Mouse (Mus musculus): ENCODE measurements at regions not wholly inside any gene's neighbourhood (a gene's known extent, or its start where the extent isn't known, plus 50 kb on each side); places are given as distances from the start of the nearest gene placed in this dataset.

GRCm38 (mm10) chr13:72293059-72293694 is 329.7 kb upstream of the Irx1 start:
- no peaks in the 10 kb centered on the region for H3K27me3 ChIP-seq (replicated peaks; ENCODE audit: insufficient read depth, low read length)
- ATAC-seq: no peak
- WGBS: 27% methylated on average over 10 of the region's 10 CpGs

DNA sequence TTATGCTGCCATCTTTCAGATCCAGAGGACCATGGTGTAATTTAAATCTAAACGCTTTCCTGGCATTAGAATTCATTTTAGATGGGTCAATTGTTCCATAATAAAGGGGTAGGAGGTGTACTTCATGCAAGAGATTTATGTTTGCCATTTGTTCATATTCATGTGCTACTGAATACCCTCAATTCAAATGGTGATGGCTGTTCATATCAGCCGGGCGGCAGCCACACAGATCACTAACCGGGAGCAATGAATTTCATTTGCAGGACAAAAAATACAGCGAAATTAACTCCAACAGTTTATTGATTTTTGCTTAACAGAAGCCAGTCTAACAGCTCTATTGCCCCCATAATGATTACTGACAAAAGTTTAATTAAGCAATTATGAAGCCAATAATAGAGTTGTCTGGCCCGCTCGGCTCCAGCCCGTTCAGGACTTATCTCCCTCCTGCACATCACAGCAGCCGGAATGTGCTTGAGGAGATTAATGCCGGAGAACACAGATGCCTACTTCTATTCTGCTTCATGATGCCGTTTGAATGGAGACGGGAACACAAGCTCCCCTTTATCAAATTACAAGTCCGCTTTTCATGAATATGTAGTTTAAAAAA is 330.3 kb upstream of the Irx2 start:
- TF ChIP-seq CTCF (IDR thresholded peaks at IDR 0.05): no peak
- no peak for TF ChIP-seq EP300 (IDR thresholded peaks at IDR 0.05)
- no peak overlapping the region for H3K4me2 ChIP-seq (replicated peaks; ENCODE audit: low read depth, low read length)
- WGBS: 70% methylated on average over 13 of the region's 13 CpGs
- H3K4me3 ChIP-seq (ENCODE audit: low read depth, low read length): no peak overlapping the region
- 0 out of 2 replicates have a peak, but pooled peaks cover 5% of the 10 kb centered on the region for H3K4me1 ChIP-seq (ENCODE audit: insufficient read depth, low read depth, low read length)
- no peak for ATAC-seq
- H3K36me3 ChIP-seq (ENCODE audit: insufficient read depth, low read length): no peaks in the 10 kb centered on the region
- no peak overlapping the region for H3K9ac ChIP-seq (replicated peaks; ENCODE audit: low read depth)
- DNase-seq (ENCODE audit: low spot score): no peak
- H3K9me3 ChIP-seq (ENCODE audit: low read length): no peaks in the 10 kb centered on the region
- H3K27me3 ChIP-seq (replicated peaks; ENCODE audit: insufficient read depth, low read length): no peaks in the 10 kb centered on the region
- H3K27ac ChIP-seq (ENCODE audit: low read length): no peak overlapping the region

More at GRCm38 (mm10) chr13:72293059-72293694, 329.7 kb upstream of the Irx1 start:
- H3K27ac ChIP-seq (ENCODE audit: low read length): no peak overlapping the region
- no peaks in the 10 kb centered on the region for H3K9me3 ChIP-seq (ENCODE audit: low read length)
- no peak for DNase-seq (ENCODE audit: low spot score)
- H3K4me1 ChIP-seq (ENCODE audit: insufficient read depth, low read depth, low read length): no peaks in the 10 kb centered on the region
- no peak overlapping the region for H3K9ac ChIP-seq (replicated peaks; ENCODE audit: low read depth)
- TF ChIP-seq EP300 (IDR thresholded peaks at IDR 0.05): no peak
- TF ChIP-seq CTCF (IDR thresholded peaks at IDR 0.05): no peak
- no peak overlapping the region for H3K4me3 ChIP-seq (ENCODE audit: low read depth, low read length)
- no peaks in the 10 kb centered on the region for H3K36me3 ChIP-seq (ENCODE audit: insufficient read depth, low read length)
- no peak overlapping the region for H3K4me2 ChIP-seq (replicated peaks; ENCODE audit: low read depth, low read length)

DNA sequence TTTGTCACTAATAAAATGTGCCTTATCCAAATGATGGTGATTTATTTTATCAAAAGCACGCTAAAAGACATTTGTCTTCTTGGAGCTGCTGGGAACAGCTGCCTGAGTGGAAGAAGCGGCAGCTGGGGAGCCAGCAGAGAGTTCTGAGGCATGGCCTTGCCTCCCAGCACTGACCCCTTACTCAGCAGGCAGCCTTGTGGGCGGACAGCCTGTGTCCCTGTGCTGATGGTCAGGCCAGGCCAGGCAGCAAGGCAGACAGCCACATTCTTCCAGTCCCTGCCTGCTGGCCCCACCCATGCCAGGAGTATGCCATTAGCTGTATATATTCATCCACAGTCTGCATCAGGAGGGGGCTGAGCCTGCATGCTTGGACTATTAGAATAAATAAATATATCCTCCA is 329.0 kb upstream of the Irx2 start:
- no peak for DNase-seq (ENCODE audit: low spot score)
- Histone ChIP-seq H3K4me2 (replicated peaks; ENCODE audit: low read depth, low read length) (no peak overlapping the region), H3K36me3 (ENCODE audit: insufficient read depth, low read length) (no peaks in the 10 kb centered on the region), H3K9ac (replicated peaks; ENCODE audit: low read depth) (no peak overlapping the region), H3K27ac (ENCODE audit: low read length) (no peak overlapping the region), H3K4me1 (ENCODE audit: insufficient read depth, low read depth, low read length) (0 out of 2 replicates have a peak, but pooled peaks cover 5% of the 10 kb centered on the region), H3K27me3 (replicated peaks; ENCODE audit: insufficient read depth, low read length) (no peaks in the 10 kb centered on the region), H3K9me3 (ENCODE audit: low read length) (no peaks in the 10 kb centered on the region), H3K4me3 (ENCODE audit: low read depth, low read length) (no peak overlapping the region)
- ATAC-seq: no peak
- no peak for TF ChIP-seq CTCF (IDR thresholded peaks at IDR 0.05)
- no peak for TF ChIP-seq EP300 (IDR thresholded peaks at IDR 0.05)
- WGBS: 33% methylated on average over 3 of the region's 3 CpGs

GRCm38 (mm10) chr13:72301114-72301513 is 327.5 kb upstream of the Irx2 start:
- Histone ChIP-seq H3K27me3 (replicated peaks; ENCODE audit: insufficient read depth, low read length) (no peaks in the 10 kb centered on the region), H3K9ac (replicated peaks; ENCODE audit: low read depth) (peak overlapping the region; percentile 26; the same call in 1 of the 2 replicates), H3K9me3 (ENCODE audit: low read length) (no peaks in the 10 kb centered on the region), H3K4me1 (ENCODE audit: insufficient read depth, low read depth, low read length) (0 out of 2 replicates have a peak, but pooled peaks cover 5% of the 10 kb centered on the region), H3K36me3 (ENCODE audit: insufficient read depth, low read length) (no peaks in the 10 kb centered on the region), H3K4me3 (ENCODE audit: low read depth, low read length) (peak overlapping the region; percentile 34), H3K27ac (ENCODE audit: low read length) (no peak overlapping the region), H3K4me2 (replicated peaks; ENCODE audit: low read depth, low read length) (peak overlapping the region; percentile 58)
- DNase-seq (ENCODE audit: low spot score): peak; percentile 57
- TF ChIP-seq EP300 (IDR thresholded peaks at IDR 0.05) (no peak), CTCF (IDR thresholded peaks at IDR 0.05) (no peak)
- WGBS: 42% methylated on average over 7 of the region's 7 CpGs
- ATAC-seq: peak; percentile 37

- no peaks in the 10 kb centered on the region for H3K27me3 ChIP-seq (replicated peaks; ENCODE audit: insufficient read depth, low read length)
- peak overlapping the region; percentile 26; the same call in 1 of the 2 replicates for H3K9ac ChIP-seq (replicated peaks; ENCODE audit: low read depth)
- H3K36me3 ChIP-seq (ENCODE audit: insufficient read depth, low read length): no peaks in the 10 kb centered on the region
- TF ChIP-seq EP300 (IDR thresholded peaks at IDR 0.05) (no peak), CTCF (IDR thresholded peaks at IDR 0.05) (no peak)
- no peaks in the 10 kb centered on the region for H3K9me3 ChIP-seq (ENCODE audit: low read length)
- 0 out of 2 replicates have a peak, but pooled peaks cover 5% of the 10 kb centered on the region for H3K4me1 ChIP-seq (ENCODE audit: insufficient read depth, low read depth, low read length)
- WGBS: 23% methylated on average over 15 of the region's 15 CpGs
- H3K4me3 ChIP-seq (ENCODE audit: low read depth, low read length): peak overlapping the region; percentile 34
- peak; percentile 63 for DNase-seq (ENCODE audit: low spot score)
- ATAC-seq: peak; percentile 69
- no peak overlapping the region for H3K27ac ChIP-seq (ENCODE audit: low read length)
- peak overlapping the region; percentile 58 for H3K4me2 ChIP-seq (replicated peaks; ENCODE audit: low read depth, low read length)
These were observed 326.8 kb upstream of the Irx2 start for GRCm38 (mm10) chr13:72301841-72302240.

- H3K4me3 ChIP-seq (ENCODE audit: low read depth, low read length): no peak overlapping the region
- no peak for DNase-seq (ENCODE audit: low spot score)
- H3K27ac ChIP-seq (ENCODE audit: low read length): no peak overlapping the region
- no peak overlapping the region for H3K9ac ChIP-seq (replicated peaks; ENCODE audit: low read depth)
- H3K4me2 ChIP-seq (replicated peaks; ENCODE audit: low read depth, low read length): peak overlapping the region; percentile 58; the same call in 1 of the 2 replicates
- no peaks in the 10 kb centered on the region for H3K9me3 ChIP-seq (ENCODE audit: low read length)
- H3K36me3 ChIP-seq (ENCODE audit: insufficient read depth, low read length): no peaks in the 10 kb centered on the region
- TF ChIP-seq CTCF (IDR thresholded peaks at IDR 0.05) (no peak), EP300 (IDR thresholded peaks at IDR 0.05) (no peak)
- no peak for ATAC-seq
- 0 out of 2 replicates have a peak, but pooled peaks cover 5% of the 10 kb centered on the region for H3K4me1 ChIP-seq (ENCODE audit: insufficient read depth, low read depth, low read length)
- 60% methylated on average over 19 of the region's 19 CpGs for WGBS
- H3K27me3 ChIP-seq (replicated peaks; ENCODE audit: insufficient read depth, low read length): no peaks in the 10 kb centered on the region
These were observed 326.0 kb upstream of the Irx2 start for GRCm38 (mm10) chr13:72302436-72303125.
